Mouse (Mus musculus): ENCODE measurements around the gene Ss18l1. TPM values are rescaled to one million over a fixed set of nuclear protein-coding genes. Genes with fewer than 3 reads are reported as not detected.
A peak's percentile ranks its signal among the peaks of the same experiment; 100 is the strongest.

Gene Ss18l1
- polyA plus RNA-seq, 1 experiment from 2014 or later = 4.6 TPM

DNA sequence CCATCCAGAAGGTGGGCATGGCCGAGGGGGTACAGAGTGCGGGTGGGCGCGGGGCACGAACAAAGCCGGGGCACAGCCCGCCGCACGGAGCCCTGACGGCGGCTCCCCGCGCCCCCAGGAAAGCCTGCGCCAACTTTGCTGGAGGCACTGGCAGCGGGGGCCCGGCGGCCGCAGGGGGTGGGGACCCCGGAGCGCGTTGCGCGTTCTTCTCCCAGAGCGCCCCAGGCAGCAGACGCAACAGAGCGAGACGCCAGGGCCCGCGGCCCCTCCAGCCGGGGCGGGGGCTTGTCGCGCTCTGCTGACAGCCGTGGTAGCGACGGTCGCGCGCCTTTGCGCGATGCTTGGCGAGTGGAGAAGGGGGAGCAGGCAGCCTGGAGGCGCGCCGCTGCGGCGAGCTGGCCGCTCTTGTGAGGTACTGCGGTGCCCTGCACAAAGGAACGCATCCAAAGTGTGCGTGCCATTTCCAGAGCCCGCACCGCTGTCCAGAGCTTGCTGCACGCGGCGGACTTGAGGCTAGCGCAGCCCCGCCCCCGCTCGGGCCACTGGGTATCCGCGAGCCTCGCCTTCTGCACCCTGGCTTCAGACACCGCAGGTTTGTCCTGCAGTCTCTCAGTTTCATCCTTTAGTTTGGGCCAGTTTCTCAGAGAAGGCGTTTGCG lies 678 bp downstream of the Ss18l1 start:
- WGBS = under 1% methylated on average over 27 of the region's 66 CpGs
- Histone ChIP-seq H3K9ac (ENCODE audit: low read depth, low read length) (peak overlapping the region; percentile 93), H3K4me1 (ENCODE audit: control insufficient read depth, insufficient read depth, low read length) (peaks cover 20% of the 10 kb centered on the region), H3K36me3 (ENCODE audit: control insufficient read depth, insufficient read depth, low read length) (peaks cover 12% of the 10 kb centered on the region), H3K9me3 (ENCODE audit: control insufficient read depth, low read length) (no peaks in the 10 kb centered on the region), H3K27ac (replicated peaks; ENCODE audit: low read depth, low read length) (peak overlapping the region; percentile 93), H3K27me3 (replicated peaks; ENCODE audit: control insufficient read depth, insufficient read depth, low read length) (no peaks in the 10 kb centered on the region), H3K4me2 (ENCODE audit: low read depth, low read length) (peak overlapping the region; percentile 84), H3K4me3 (ENCODE audit: low read depth, low read length) (peak overlapping the region; percentile 98)
- ATAC-seq (ENCODE audit: low read depth) = peak; percentile 56
- DNase-seq (ENCODE audit: low spot score) = peak; percentile 67

DNA sequence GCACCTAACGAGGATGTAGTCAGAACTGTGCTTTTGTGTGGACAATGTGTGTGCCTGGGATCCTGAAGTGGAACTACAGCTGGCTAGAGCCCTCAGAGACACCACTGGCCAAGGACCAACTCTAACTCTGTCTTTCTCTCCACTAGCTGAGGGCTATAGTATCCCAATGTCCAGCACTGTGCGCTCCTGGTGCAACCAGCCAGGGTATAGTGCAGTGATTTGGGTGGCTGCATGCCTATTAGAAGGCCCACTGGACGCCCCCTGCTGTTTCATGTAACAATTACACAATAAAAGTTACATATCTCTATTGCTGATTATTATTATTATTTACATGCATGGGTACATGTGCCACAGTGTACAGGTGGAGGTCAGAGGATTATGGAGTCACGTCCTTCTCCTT lies 3.0 kb downstream of the Ss18l1 start:
- 53% methylated on average over 4 of the region's 4 CpGs for WGBS
- Histone ChIP-seq H3K4me3 (ENCODE audit: low read depth, low read length) (no peak overlapping the region), H3K9me3 (ENCODE audit: control insufficient read depth, low read length) (no peaks in the 10 kb centered on the region), H3K36me3 (ENCODE audit: control insufficient read depth, insufficient read depth, low read length) (no peaks in the 10 kb centered on the region; the same call in 1 of the 2 replicates), H3K27me3 (replicated peaks; ENCODE audit: control insufficient read depth, insufficient read depth, low read length) (no peaks in the 10 kb centered on the region), H3K4me1 (ENCODE audit: control insufficient read depth, insufficient read depth, low read length) (peaks cover 20% of the 10 kb centered on the region), H3K4me2 (ENCODE audit: low read depth, low read length) (no peak overlapping the region), H3K9ac (ENCODE audit: low read depth, low read length) (no peak overlapping the region), H3K27ac (replicated peaks; ENCODE audit: low read depth, low read length) (no peak overlapping the region)
- DNase-seq (ENCODE audit: low spot score) = peak; percentile 70
- no peak for ATAC-seq (ENCODE audit: low read depth)

DNA sequence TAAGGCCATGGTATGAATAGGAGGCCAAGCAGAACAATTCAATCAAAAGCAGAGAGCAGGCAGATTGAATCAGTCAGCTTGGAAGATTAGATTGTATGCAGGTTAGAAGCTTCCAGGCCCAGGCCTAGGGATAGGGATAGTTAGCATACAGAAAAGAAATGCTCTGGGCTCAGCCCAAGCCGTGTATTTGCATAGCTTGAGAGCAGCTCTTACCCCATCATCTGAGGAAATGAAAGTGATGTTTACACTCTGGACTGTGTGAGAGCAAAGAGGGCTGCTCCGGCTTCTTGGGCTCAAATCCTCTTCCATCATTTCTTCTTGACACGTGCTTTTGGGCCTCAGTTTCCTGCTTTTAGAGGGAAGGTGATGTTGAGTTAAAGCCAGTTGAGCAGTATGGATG lies 5.3 kb downstream of the Ss18l1 start:
- 86% methylated on average over 3 of the region's 3 CpGs for WGBS
- DNase-seq (ENCODE audit: low spot score) = no peak

DNA sequence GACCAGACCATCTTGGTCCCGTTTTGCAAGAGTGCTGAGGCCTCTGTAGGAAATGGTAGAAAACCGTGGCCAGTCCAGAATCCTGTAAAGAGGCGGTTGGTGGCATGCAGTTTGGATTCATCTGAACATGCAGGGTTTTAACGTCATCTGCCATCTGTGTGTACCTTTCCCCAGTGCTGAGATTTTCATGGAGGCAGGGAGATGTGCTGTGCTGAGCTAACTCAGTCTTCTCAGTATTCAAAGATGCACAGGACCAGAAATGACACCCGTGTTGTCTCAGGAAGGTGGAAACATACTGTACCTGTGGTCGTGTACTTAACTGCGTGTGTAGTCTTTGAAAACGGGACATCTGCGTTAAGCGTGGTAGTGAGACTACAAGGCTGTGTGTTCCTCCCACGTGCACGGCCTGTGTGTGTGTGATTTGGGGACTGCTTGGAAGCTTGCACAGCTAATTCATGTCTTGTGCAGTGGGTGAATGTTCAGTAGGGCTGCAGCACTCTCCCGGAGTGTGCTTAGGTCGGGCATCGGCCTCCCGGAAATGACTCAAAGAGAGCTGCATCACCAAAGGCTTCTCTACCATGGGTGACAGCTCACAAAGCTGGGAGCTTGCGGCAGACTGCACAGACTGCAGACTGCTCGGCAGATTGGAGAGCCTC lies 5.8 kb downstream of the Ss18l1 start:
- Histone ChIP-seq H3K36me3 (ENCODE audit: control insufficient read depth, insufficient read depth, low read length) (peaks cover 5% of the 10 kb centered on the region; the same call in 1 of the 2 replicates), H3K4me1 (ENCODE audit: control insufficient read depth, insufficient read depth, low read length) (peaks cover 10% of the 10 kb centered on the region), H3K9ac (ENCODE audit: low read depth, low read length) (no peak overlapping the region), H3K27ac (replicated peaks; ENCODE audit: low read depth, low read length) (no peak overlapping the region), H3K4me2 (ENCODE audit: low read depth, low read length) (no peak overlapping the region), H3K4me3 (ENCODE audit: low read depth, low read length) (no peak overlapping the region), H3K9me3 (ENCODE audit: control insufficient read depth, low read length) (no peaks in the 10 kb centered on the region), H3K27me3 (replicated peaks; ENCODE audit: control insufficient read depth, insufficient read depth, low read length) (no peaks in the 10 kb centered on the region)
- ATAC-seq (ENCODE audit: low read depth) (no peak), DNase-seq (ENCODE audit: low spot score) (no peak)
- WGBS = 92% methylated on average over 18 of the region's 18 CpGs

More for the DNA sequence above, 5.3 kb downstream of the Ss18l1 start:
- no peak overlapping the region for H3K4me3 ChIP-seq (ENCODE audit: low read depth, low read length)
- peaks cover 10% of the 10 kb centered on the region for H3K4me1 ChIP-seq (ENCODE audit: control insufficient read depth, insufficient read depth, low read length)
- no peak overlapping the region for H3K9ac ChIP-seq (ENCODE audit: low read depth, low read length)
- H3K27ac ChIP-seq (replicated peaks; ENCODE audit: low read depth, low read length) = no peak overlapping the region
- H3K36me3 ChIP-seq (ENCODE audit: control insufficient read depth, insufficient read depth, low read length) = no peaks in the 10 kb centered on the region; the same call in 1 of the 2 replicates
- H3K9me3 ChIP-seq (ENCODE audit: control insufficient read depth, low read length) = no peaks in the 10 kb centered on the region
- H3K4me2 ChIP-seq (ENCODE audit: low read depth, low read length) = no peak overlapping the region
- ATAC-seq (ENCODE audit: low read depth) = no peak
- no peaks in the 10 kb centered on the region for H3K27me3 ChIP-seq (replicated peaks; ENCODE audit: control insufficient read depth, insufficient read depth, low read length)

DNA sequence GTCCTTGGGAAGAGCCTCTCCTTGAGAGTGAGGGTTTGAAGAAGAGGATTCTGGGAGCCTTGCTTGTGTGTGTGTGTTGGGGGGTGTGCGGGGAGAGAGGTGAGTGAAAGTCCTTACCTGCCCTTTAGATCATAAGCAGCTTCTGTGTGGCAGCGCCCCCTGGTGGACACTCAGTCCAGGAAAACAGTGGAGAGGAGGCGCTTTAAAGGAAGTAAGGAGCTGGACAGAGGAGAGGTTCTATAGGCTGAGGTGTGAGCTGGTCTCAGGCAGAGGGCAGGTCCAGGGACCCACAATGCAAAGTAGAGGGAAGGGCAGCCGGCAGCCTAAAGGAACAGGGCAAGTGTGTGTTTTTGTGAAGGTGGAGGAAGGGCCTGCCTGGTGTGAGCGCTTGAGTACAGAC lies 8.7 kb downstream of the Ss18l1 start:
- Histone ChIP-seq H3K27ac (replicated peaks; ENCODE audit: low read depth, low read length) (no peak overlapping the region), H3K4me2 (ENCODE audit: low read depth, low read length) (no peak overlapping the region), H3K36me3 (ENCODE audit: control insufficient read depth, insufficient read depth, low read length) (peaks cover 33% of the 10 kb centered on the region), H3K4me3 (ENCODE audit: low read depth, low read length) (no peak overlapping the region), H3K9ac (ENCODE audit: low read depth, low read length) (no peak overlapping the region), H3K4me1 (ENCODE audit: control insufficient read depth, insufficient read depth, low read length) (no peaks in the 10 kb centered on the region), H3K9me3 (ENCODE audit: control insufficient read depth, low read length) (no peaks in the 10 kb centered on the region), H3K27me3 (replicated peaks; ENCODE audit: control insufficient read depth, insufficient read depth, low read length) (no peaks in the 10 kb centered on the region)
- DNase-seq (ENCODE audit: low spot score) (peak; percentile 59), ATAC-seq (ENCODE audit: low read depth) (peak; percentile 54)
- WGBS = 23% methylated on average over 5 of the region's 5 CpGs

DNA sequence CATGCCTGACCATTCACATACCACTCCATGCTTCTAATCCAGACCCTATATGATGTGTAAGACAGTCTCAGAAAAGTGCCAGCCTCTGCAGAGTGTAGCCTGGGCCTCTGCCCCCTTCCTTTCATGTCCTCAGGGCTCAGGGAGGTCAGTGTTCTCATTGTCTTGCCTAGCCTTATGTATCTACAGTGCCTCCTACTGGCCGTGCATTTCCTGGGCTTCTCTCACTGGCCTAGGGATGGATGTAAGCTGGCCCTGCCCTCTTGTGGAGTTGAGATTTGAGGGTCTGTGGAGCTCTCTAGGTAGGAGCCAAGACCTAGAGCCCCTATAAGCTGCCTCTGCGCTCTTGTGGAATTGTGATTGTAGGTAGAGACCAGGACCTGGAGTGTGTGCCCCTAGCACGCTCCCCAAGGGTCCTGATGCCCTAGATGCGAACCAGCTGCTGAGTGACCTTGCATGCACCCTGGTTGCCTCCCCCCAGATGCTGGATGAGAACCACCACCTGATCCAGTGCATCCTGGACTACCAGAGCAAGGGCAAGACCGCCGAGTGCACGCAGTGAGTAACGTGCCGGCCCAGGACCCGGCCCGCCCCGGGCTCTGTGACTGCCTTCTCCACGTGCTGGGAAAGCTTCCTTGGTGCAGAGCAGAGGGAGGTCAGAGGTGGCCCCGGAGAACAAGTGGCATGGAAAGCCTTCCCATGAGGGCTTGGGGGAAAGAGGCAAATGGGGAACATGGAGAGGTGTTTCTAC lies 9.9 kb downstream of the Ss18l1 start:
- no peak overlapping the region for H3K4me2 ChIP-seq (ENCODE audit: low read depth, low read length)
- H3K4me1 ChIP-seq (ENCODE audit: control insufficient read depth, insufficient read depth, low read length) = no peaks in the 10 kb centered on the region
- H3K4me3 ChIP-seq (ENCODE audit: low read depth, low read length) = no peak overlapping the region
- H3K9me3 ChIP-seq (ENCODE audit: control insufficient read depth, low read length) = no peaks in the 10 kb centered on the region
- WGBS = 87% methylated on average over 14 of the region's 14 CpGs
- H3K36me3 ChIP-seq (ENCODE audit: control insufficient read depth, insufficient read depth, low read length) = peaks cover 45% of the 10 kb centered on the region
- DNase-seq (ENCODE audit: low spot score) (no peak), ATAC-seq (ENCODE audit: low read depth) (no peak)
- no peak overlapping the region for H3K9ac ChIP-seq (ENCODE audit: low read depth, low read length)
- no peaks in the 10 kb centered on the region for H3K27me3 ChIP-seq (replicated peaks; ENCODE audit: control insufficient read depth, insufficient read depth, low read length)
- H3K27ac ChIP-seq (replicated peaks; ENCODE audit: low read depth, low read length) = no peak overlapping the region

DNA sequence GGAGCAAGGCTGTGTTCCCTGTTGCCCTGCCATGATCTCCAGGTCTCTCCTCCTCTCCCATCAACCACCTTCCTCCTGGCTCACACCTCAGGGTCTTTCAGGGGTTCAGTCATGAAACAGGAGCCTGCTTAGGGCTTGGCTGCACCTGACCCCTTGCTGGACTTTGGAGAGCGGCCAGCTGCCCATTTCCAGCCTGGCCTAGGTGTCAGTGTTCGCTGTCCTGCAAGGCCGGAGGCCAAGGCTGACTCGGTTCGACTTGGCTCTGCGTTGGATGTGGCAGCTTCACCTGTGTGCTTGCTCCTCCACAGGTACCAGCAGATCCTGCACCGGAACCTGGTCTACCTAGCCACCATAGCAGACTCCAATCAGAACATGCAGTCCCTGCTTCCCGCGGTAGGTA lies 10.7 kb downstream of the Ss18l1 start:
- H3K9me3 ChIP-seq (ENCODE audit: control insufficient read depth, low read length) = no peaks in the 10 kb centered on the region
- 92% methylated on average over 9 of the region's 9 CpGs for WGBS
- DNase-seq (ENCODE audit: low spot score) (no peak), ATAC-seq (ENCODE audit: low read depth) (no peak)
- no peak overlapping the region for H3K4me3 ChIP-seq (ENCODE audit: low read depth, low read length)
- no peak overlapping the region for H3K4me2 ChIP-seq (ENCODE audit: low read depth, low read length)
- H3K27ac ChIP-seq (replicated peaks; ENCODE audit: low read depth, low read length) = no peak overlapping the region
- H3K9ac ChIP-seq (ENCODE audit: low read depth, low read length) = no peak overlapping the region
- peaks cover 54% of the 10 kb centered on the region for H3K36me3 ChIP-seq (ENCODE audit: control insufficient read depth, insufficient read depth, low read length)
- H3K4me1 ChIP-seq (ENCODE audit: control insufficient read depth, insufficient read depth, low read length) = no peaks in the 10 kb centered on the region
- H3K27me3 ChIP-seq (replicated peaks; ENCODE audit: control insufficient read depth, insufficient read depth, low read length) = no peaks in the 10 kb centered on the region

DNA sequence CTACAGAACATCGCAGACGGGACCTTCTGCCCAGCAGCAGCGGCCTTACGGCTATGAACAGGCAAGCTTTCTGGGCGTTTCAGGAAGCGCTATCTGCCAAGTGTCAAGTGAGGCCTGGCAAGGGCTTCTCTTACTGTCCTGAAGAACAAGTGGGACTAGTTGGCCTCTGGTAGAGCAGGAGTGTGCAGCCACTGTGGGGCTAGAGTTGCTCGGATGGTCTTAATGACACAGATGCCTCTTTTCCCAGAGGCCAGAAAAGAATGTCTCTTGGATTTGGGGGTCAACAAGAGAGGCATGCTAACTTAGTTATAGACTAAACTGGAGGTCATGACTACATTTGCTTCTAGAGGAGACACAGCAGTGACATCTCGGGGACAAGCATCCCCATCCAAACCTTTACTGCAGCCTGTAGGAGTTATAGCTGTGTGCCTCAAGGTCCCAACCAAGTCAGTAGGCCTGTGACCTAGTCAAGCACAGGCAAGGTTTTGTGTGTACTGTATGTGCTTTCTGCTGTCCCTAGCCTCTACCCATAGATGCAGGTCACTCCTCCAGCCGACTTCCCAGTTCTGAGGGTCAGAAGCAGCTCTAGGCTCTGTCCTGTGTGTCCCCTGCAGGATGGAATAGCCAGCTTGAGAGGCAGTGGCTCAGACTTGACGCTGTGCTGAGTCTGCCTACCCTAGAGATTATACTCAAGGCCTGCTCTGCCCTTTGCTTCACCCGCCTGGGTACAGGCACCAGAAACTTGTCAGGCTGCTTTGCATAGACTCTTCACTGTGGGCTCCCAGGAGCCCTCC lies 21.2 kb downstream of the Ss18l1 start:
- 97% methylated on average over 11 of the region's 11 CpGs for WGBS
- no peak overlapping the region for H3K27ac ChIP-seq (replicated peaks; ENCODE audit: low read depth, low read length)
- H3K36me3 ChIP-seq (ENCODE audit: control insufficient read depth, insufficient read depth, low read length) = peaks cover 64% of the 10 kb centered on the region
- H3K4me1 ChIP-seq (ENCODE audit: control insufficient read depth, insufficient read depth, low read length) = no peaks in the 10 kb centered on the region
- DNase-seq (ENCODE audit: low spot score) (no peak), ATAC-seq (ENCODE audit: low read depth) (no peak)
- H3K4me2 ChIP-seq (ENCODE audit: low read depth, low read length) = no peak overlapping the region
- no peaks in the 10 kb centered on the region for H3K9me3 ChIP-seq (ENCODE audit: control insufficient read depth, low read length)
- no peak overlapping the region for H3K4me3 ChIP-seq (ENCODE audit: low read depth, low read length)
- no peaks in the 10 kb centered on the region for H3K27me3 ChIP-seq (replicated peaks; ENCODE audit: control insufficient read depth, insufficient read depth, low read length)
- no peak overlapping the region for H3K9ac ChIP-seq (ENCODE audit: low read depth, low read length)

All from embryonic facial prominence, embryonic 14.5 days (tissue).